Mouse (Mus musculus): ENCODE measurements around the gene Nfam1. TPM values are rescaled to one million over a fixed set of nuclear protein-coding genes. Genes with fewer than 3 reads are reported as not detected.

The Nfam1 gene
- polyA plus RNA-seq, 1 experiment from 2014 or later, result 0.31 TPM

DNA sequence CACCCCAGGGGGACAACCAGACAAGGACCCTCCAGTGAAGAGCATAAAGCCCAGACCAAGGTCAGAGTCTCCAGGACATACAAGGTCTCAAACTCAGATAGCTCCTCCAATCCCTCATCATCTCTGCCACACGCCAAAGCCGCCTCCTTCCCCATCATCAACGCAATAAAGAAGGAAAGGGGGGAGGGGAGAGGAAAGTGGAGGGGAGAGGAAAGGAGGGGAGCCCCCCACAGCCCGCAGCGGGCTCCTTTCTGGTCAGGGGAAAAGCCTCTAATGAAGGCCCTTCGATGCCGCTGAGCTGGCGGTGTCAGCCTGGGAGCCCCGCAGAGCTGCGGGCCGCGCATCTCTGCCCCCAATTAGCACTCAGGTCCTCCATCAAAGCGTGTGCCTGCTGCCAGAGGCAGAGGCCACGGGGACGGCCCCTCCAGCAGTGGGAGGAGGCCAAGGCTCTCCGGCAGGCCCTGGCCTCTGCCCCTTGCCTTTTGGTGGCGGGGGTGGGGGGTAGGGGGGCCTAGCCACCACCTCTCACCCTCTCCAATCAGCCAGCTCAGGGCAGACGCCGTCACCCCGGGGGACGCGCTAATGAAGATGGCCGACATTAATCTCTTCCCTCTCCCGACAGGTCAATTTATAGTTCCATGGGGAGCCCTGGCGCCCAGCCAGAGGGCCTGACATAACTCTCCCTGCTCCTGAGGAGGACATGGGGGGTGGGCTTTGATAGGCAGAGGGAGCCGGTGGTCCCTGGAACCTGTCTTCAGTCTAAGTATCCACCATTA, 72.1 kb downstream of the Nfam1 start:
- H3K4me2 ChIP-seq (ENCODE audit: low read depth, low read length), result peak overlapping the region; percentile 70
- no peaks in the 10 kb centered on the region for H3K9me3 ChIP-seq (ENCODE audit: control insufficient read depth, low read length)
- peak overlapping the region; percentile 74 for H3K27ac ChIP-seq (ENCODE audit: low read depth, low read length)
- H3K4me3 ChIP-seq (ENCODE audit: low read depth, low read length), result peak overlapping the region; percentile 29
- peaks cover 12% of the 10 kb centered on the region for H3K27me3 ChIP-seq (ENCODE audit: control insufficient read depth, insufficient read depth, low read length)
- peak overlapping the region; percentile 46 for H3K9ac ChIP-seq (replicated peaks; ENCODE audit: low read depth, low read length)
- no peaks in the 10 kb centered on the region for H3K36me3 ChIP-seq (ENCODE audit: control insufficient read depth, insufficient read depth, low read length)
- H3K4me1 ChIP-seq (ENCODE audit: control insufficient read depth, insufficient read depth, low read length), result peaks cover 63% of the 10 kb centered on the region
- WGBS, result under 1% methylated on average over 21 of the region's 26 CpGs
- 0 out of 2 replicates have a peak, but pooled peaks have one; percentile 18 for ATAC-seq (ENCODE audit: low read depth)

DNA sequence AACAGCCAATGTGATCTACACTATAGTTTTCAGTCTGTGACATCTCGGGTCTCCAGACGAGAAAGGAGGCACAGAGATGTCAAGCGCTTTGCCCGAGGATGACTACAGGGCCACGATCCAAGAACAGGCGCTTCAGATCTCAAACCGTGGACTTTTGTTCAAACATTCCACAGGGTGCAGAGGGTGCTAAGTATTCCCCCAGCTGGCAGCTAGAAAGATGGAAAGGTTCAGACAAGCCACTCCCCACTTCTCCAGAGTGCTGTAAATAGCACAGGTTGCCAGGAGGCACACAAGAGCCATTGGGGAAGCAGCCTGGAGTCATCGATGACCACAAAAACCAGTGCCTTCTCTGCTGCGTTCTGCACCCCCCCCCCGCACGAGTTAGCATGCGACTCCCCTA, 74.0 kb downstream of the Nfam1 start:
- Histone ChIP-seq H3K36me3 (ENCODE audit: control insufficient read depth, insufficient read depth, low read length) (no peaks in the 10 kb centered on the region), H3K4me2 (ENCODE audit: low read depth, low read length) (peak overlapping the region; percentile 44; the same call in 1 of the 2 replicates), H3K4me3 (ENCODE audit: low read depth, low read length) (peak overlapping the region; percentile 6; the same call in 1 of the 2 replicates), H3K9me3 (ENCODE audit: control insufficient read depth, low read length) (no peaks in the 10 kb centered on the region), H3K27ac (ENCODE audit: low read depth, low read length) (peak overlapping the region; percentile 74; the same call in 1 of the 2 replicates), H3K27me3 (ENCODE audit: control insufficient read depth, insufficient read depth, low read length) (peaks cover 12% of the 10 kb centered on the region), H3K9ac (replicated peaks; ENCODE audit: low read depth, low read length) (no peak overlapping the region), H3K4me1 (ENCODE audit: control insufficient read depth, insufficient read depth, low read length) (peaks cover 57% of the 10 kb centered on the region)
- WGBS, result 44% methylated on average over 12 of the region's 12 CpGs
- ATAC-seq (ENCODE audit: low read depth), result no peak

DNA sequence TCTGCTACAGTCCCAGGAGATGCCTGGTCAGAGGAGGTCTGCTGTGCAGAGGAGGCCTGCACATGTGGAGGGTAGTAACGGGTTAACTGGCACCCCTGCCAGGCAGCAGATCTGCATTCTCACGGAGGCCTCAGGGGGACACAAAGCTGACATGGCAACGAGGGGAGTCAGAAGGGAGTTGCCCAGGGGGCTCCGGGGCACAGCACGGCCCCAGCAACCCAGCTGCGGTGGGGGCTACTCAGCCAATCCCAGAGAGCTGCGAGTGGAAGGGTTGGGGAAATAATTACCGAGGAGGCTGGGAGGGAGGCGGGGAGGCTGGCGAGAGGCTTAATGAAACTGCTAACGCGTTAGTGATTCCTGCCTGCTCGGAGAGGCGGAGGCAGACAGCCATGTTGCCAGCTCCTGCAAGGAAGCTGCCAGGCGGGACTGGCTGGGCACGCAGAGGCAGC, 74.8 kb downstream of the Nfam1 start:
- peak; percentile 54 for ATAC-seq (ENCODE audit: low read depth)
- Histone ChIP-seq H3K36me3 (ENCODE audit: control insufficient read depth, insufficient read depth, low read length) (no peaks in the 10 kb centered on the region), H3K9me3 (ENCODE audit: control insufficient read depth, low read length) (no peaks in the 10 kb centered on the region), H3K27ac (ENCODE audit: low read depth, low read length) (peak overlapping the region; percentile 74), H3K4me1 (ENCODE audit: control insufficient read depth, insufficient read depth, low read length) (peaks cover 54% of the 10 kb centered on the region), H3K9ac (replicated peaks; ENCODE audit: low read depth, low read length) (peak overlapping the region; percentile 33; the same call in 1 of the 2 replicates), H3K4me2 (ENCODE audit: low read depth, low read length) (peak overlapping the region; percentile 44), H3K4me3 (ENCODE audit: low read depth, low read length) (peak overlapping the region; percentile 6; the same call in 1 of the 2 replicates), H3K27me3 (ENCODE audit: control insufficient read depth, insufficient read depth, low read length) (peaks cover 12% of the 10 kb centered on the region)
- WGBS, result under 1% methylated on average over 16 of the region's 16 CpGs

GRCm38 (mm10) chr15:82956721-82957120, 76.4 kb downstream of the Nfam1 start:
- Histone ChIP-seq H3K36me3 (ENCODE audit: control insufficient read depth, insufficient read depth, low read length) (no peaks in the 10 kb centered on the region), H3K9me3 (ENCODE audit: control insufficient read depth, low read length) (no peaks in the 10 kb centered on the region), H3K4me2 (ENCODE audit: low read depth, low read length) (no peak overlapping the region), H3K4me1 (ENCODE audit: control insufficient read depth, insufficient read depth, low read length) (peaks cover 55% of the 10 kb centered on the region), H3K9ac (replicated peaks; ENCODE audit: low read depth, low read length) (0 out of 2 replicates have a peak overlapping the region, but pooled peaks have one; percentile 21), H3K27me3 (ENCODE audit: control insufficient read depth, insufficient read depth, low read length) (peaks cover 10% of the 10 kb centered on the region), H3K4me3 (ENCODE audit: low read depth, low read length) (no peak overlapping the region), H3K27ac (ENCODE audit: low read depth, low read length) (no peak overlapping the region)
- no peak for ATAC-seq (ENCODE audit: low read depth)
- WGBS, result 65% methylated on average over 4 of the region's 4 CpGs

DNA sequence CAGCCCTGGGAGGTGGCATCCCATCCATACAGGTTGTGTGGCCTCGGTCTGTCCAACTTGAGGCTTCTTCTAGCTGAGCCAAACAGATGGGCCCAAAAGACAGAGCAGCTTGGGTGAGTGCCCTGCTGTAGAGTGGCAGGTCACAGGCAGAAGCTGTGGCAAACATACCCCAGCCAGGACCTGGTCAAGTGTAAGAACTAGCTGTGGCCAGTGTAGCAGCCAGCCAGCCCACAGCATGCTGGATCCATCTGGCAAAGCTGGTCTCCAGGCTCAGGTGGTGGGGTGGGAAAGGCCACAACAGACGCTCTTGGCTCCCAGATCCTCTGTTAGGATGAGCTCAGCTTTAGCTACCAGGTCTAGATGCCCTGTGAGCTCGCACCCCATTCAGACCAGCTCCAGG, 76.8 kb downstream of the Nfam1 start:
- Histone ChIP-seq H3K9me3 (ENCODE audit: control insufficient read depth, low read length) (no peaks in the 10 kb centered on the region), H3K27ac (ENCODE audit: low read depth, low read length) (no peak overlapping the region), H3K4me2 (ENCODE audit: low read depth, low read length) (no peak overlapping the region), H3K4me1 (ENCODE audit: control insufficient read depth, insufficient read depth, low read length) (peaks cover 53% of the 10 kb centered on the region), H3K9ac (replicated peaks; ENCODE audit: low read depth, low read length) (no peak overlapping the region), H3K4me3 (ENCODE audit: low read depth, low read length) (no peak overlapping the region), H3K27me3 (ENCODE audit: control insufficient read depth, insufficient read depth, low read length) (peaks cover 10% of the 10 kb centered on the region), H3K36me3 (ENCODE audit: control insufficient read depth, insufficient read depth, low read length) (no peaks in the 10 kb centered on the region)
- ATAC-seq (ENCODE audit: low read depth), result no peak
- WGBS, result 80% methylated on average over 3 of the region's 3 CpGs

DNA sequence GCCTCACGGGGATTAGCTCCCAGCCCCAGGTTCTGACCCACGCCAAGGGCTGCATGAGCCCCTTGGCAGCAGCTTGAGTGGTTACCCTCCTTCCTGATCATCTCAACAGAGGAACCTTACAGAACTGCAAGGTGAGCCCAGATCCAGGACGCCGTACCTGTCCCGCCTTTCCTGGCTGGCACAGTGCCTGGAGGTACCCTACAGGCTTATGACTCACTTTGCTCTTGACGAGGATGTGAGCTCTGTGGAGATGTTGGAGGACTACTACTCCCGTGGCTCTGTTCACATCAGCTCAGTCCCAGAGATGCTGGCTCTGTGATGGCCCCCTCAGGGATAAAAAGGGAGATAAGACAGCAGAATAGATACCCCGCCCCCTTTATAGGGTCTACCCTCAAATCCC, 77.8 kb downstream of the Nfam1 start:
- H3K4me3 ChIP-seq (ENCODE audit: low read depth, low read length), result no peak overlapping the region
- 89% methylated on average over 8 of the region's 8 CpGs for WGBS
- H3K9me3 ChIP-seq (ENCODE audit: control insufficient read depth, low read length), result no peaks in the 10 kb centered on the region
- peaks cover 10% of the 10 kb centered on the region for H3K27me3 ChIP-seq (ENCODE audit: control insufficient read depth, insufficient read depth, low read length)
- no peaks in the 10 kb centered on the region for H3K36me3 ChIP-seq (ENCODE audit: control insufficient read depth, insufficient read depth, low read length)
- peaks cover 53% of the 10 kb centered on the region for H3K4me1 ChIP-seq (ENCODE audit: control insufficient read depth, insufficient read depth, low read length)
- no peak overlapping the region for H3K9ac ChIP-seq (replicated peaks; ENCODE audit: low read depth, low read length)
- no peak for ATAC-seq (ENCODE audit: low read depth)
- H3K4me2 ChIP-seq (ENCODE audit: low read depth, low read length), result no peak overlapping the region
- H3K27ac ChIP-seq (ENCODE audit: low read depth, low read length), result no peak overlapping the region

GRCm38 (mm10) chr15:82954034-82954433, 79.1 kb downstream of the Nfam1 start:
- WGBS, result 82% methylated on average over 5 of the region's 5 CpGs
- Histone ChIP-seq H3K36me3 (ENCODE audit: control insufficient read depth, insufficient read depth, low read length) (no peaks in the 10 kb centered on the region), H3K4me3 (ENCODE audit: low read depth, low read length) (no peak overlapping the region), H3K27me3 (ENCODE audit: control insufficient read depth, insufficient read depth, low read length) (peaks cover 10% of the 10 kb centered on the region), H3K4me2 (ENCODE audit: low read depth, low read length) (no peak overlapping the region), H3K9ac (replicated peaks; ENCODE audit: low read depth, low read length) (no peak overlapping the region), H3K9me3 (ENCODE audit: control insufficient read depth, low read length) (no peaks in the 10 kb centered on the region), H3K4me1 (ENCODE audit: control insufficient read depth, insufficient read depth, low read length) (peaks cover 43% of the 10 kb centered on the region), H3K27ac (ENCODE audit: low read depth, low read length) (no peak overlapping the region)
- ATAC-seq (ENCODE audit: low read depth), result no peak

DNA sequence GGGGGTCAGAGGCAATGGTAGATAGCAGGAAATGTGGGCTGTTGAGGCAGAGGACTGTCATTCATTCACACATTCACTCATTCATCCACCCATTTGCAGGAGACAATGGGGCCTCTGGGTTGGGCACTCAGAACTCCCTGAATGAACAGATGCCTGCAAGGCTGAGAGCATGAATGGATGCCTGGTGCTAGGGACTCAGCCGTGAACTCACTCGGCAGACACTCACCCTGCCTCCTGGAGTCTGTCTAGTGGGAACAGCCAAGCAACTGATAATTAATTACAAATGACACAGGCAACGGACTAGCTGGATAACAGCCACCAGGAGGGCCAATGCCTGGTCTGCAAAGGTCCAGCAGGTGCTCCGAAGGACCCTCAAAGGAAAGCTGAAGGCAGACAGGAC, 80.0 kb downstream of the Nfam1 start:
- Histone ChIP-seq H3K4me1 (ENCODE audit: control insufficient read depth, insufficient read depth, low read length) (peaks cover 34% of the 10 kb centered on the region), H3K27me3 (ENCODE audit: control insufficient read depth, insufficient read depth, low read length) (peaks cover 10% of the 10 kb centered on the region), H3K4me3 (ENCODE audit: low read depth, low read length) (no peak overlapping the region), H3K36me3 (ENCODE audit: control insufficient read depth, insufficient read depth, low read length) (no peaks in the 10 kb centered on the region), H3K4me2 (ENCODE audit: low read depth, low read length) (no peak overlapping the region), H3K27ac (ENCODE audit: low read depth, low read length) (no peak overlapping the region), H3K9me3 (ENCODE audit: control insufficient read depth, low read length) (no peaks in the 10 kb centered on the region), H3K9ac (replicated peaks; ENCODE audit: low read depth, low read length) (no peak overlapping the region)
- no peak for ATAC-seq (ENCODE audit: low read depth)
- 10% methylated on average over 4 of the region's 4 CpGs for WGBS

DNA sequence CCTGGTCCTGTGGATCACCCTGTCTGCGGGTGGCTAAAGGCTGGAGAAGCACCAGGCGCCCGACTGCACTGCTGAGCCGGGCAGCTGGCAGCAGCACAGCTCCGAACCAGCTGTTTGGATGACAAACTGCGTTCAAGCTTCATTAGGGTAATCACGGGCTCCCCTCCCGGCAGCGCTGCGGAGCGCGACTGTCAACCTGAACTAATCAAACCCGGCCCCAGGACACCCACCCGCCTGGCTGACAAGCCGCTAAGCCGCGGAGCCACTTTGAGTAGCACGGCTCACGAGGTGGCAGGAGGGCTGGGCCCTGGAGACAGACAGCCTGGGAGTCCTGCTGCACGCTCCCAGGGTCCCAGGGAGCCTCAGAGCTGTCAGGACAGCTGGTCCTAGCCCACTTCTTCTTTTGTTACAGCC, 80.8 kb downstream of the Nfam1 start:
- Histone ChIP-seq H3K27ac (ENCODE audit: low read depth, low read length) (peak overlapping the region; percentile 52; the same call in 1 of the 2 replicates), H3K4me2 (ENCODE audit: low read depth, low read length) (no peak overlapping the region), H3K36me3 (ENCODE audit: control insufficient read depth, insufficient read depth, low read length) (no peaks in the 10 kb centered on the region), H3K4me3 (ENCODE audit: low read depth, low read length) (no peak overlapping the region), H3K9ac (replicated peaks; ENCODE audit: low read depth, low read length) (0 out of 2 replicates have a peak overlapping the region, but pooled peaks have one; percentile 16), H3K27me3 (ENCODE audit: control insufficient read depth, insufficient read depth, low read length) (peaks cover 10% of the 10 kb centered on the region), H3K9me3 (ENCODE audit: control insufficient read depth, low read length) (no peaks in the 10 kb centered on the region), H3K4me1 (ENCODE audit: control insufficient read depth, insufficient read depth, low read length) (peaks cover 34% of the 10 kb centered on the region)
- WGBS, result 6% methylated on average over 19 of the region's 20 CpGs
- ATAC-seq (ENCODE audit: low read depth), result peak; percentile 53
